Mouse (Mus musculus) heart, adult 11 months (tissue): Measurements from ENCODE around the gene Fastk.
"Not testable (repeated sequence)": the region's sequence is repeated elsewhere in the genome, so short reads cannot be mapped to it uniquely, and the experiment has no call there.

Experiments
- DNase-seq: peaks from one replicate; pipeline ENCODE4 v3.0.0; 2022

Gene Fastk

DNA sequence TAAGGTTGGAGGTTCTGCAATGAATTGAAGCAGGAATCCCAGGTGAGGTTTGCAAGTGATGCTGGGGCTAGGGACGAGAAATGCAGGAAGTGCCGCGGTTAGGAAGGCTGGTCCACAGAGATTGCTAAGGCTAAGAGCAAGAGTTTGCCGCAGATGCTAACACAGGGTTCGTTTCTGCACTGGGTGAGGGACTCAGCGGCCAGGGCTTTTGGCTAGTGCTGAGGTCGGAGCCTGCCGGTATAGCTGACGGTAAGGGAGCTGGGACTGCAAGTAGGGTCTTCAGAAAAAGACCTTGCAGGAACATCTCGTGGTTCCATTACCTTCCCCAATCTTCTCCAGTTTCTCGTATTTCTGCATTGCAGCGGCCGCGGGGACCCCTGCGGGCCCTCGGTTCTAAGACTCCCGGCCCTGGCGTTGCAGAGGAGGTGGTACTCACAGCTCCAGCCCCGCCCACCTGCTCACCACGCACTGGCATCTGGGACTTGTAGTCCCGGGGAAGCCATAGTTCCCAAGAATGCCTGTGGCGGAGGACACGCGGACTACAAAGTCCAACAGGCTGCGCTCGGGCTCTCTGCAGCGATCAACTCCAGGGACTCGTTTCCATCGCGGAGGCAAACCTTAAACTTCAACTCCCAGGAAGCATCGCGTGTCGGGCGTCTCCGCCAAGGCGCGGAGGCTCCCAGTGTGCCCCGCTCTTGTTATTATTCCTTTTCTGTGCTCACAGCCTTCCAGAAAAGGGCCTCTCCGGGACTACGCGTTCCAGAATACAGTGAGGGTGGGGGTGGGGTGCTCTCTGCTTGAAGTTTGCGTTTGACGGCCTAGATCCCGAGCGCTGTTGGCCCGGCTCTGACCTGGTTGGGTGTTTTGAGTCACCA lies 21.7 kb downstream of the Fastk start, which contains the start of the genes Cdk5 and Slc4a2:
Gene Cdk5, minus strand, starts transcription at position 402 of the 875 bp plus-strand sequence.
Gene Slc4a2, plus strand, starts transcription at position 709 of the 875 bp plus-strand sequence.
- DNase-seq = peak; percentile 100

DNA sequence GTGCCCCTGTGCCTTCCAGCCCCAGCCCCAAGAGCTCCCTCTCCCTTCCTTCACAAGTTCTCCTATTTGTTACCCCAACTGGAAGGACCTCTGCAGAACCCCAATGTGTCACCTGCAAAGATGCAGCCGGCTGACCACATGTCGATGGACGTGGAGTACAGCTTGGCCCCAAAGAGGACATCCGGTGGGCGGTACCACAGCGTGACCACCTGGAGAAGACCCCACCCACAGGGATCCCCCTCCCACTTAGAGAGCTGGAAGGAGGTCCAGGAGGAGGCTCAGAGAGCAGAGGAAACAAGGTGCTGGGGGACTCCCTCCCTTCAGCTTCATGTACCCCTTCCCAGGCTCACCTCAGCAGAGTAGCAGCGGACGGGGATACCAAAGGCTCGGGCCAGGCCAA lies 24.7 kb downstream of the Fastk start:
- peak; percentile 91 for DNase-seq

DNA sequence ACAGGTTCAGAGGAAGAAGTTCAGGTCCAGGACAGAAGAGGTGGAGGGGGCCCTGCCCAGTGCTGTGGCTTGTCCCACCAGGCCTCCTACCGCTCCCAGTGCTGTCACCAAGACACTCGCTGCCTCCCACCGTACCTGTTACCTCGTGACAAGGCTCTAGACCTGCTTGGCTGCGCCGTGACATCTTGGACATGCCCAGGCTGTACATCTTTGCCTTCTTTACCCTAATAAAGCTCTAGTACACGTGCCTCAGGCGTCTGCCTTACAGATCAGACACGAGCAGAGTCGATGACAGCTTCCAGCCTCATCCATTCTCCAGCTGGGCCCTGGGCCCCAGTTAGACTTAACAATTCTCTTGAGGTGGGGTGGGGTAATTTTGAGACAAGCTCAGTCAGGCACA lies 27.5 kb downstream of the Fastk start:
- peak; percentile 90 for DNase-seq

DNA sequence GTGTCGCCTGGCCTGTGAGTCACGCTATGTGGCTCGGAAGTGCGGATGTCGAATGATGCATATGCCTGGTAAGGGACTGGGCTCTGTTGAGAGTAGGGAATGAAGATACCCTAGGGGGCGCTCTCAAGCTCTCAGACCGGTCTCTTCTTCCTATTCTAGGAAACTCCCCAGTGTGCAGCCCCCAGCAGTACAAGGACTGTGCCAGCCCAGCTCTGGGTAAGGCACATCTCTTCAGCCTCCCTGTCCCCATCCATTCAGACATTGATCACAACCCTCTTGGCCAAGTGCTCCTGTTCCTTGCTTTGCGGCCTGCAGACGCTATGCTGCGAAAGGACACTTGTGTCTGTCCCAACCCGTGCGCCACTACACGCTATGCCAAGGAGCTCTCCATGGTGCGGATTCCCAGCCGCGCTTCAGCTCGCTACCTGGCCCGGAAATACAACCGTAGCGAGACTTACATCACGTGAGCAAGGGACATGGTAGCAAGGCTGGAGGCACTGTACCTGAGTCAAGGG lies 28.8 kb downstream of the Fastk start:
- peak; percentile 96 for DNase-seq

DNA sequence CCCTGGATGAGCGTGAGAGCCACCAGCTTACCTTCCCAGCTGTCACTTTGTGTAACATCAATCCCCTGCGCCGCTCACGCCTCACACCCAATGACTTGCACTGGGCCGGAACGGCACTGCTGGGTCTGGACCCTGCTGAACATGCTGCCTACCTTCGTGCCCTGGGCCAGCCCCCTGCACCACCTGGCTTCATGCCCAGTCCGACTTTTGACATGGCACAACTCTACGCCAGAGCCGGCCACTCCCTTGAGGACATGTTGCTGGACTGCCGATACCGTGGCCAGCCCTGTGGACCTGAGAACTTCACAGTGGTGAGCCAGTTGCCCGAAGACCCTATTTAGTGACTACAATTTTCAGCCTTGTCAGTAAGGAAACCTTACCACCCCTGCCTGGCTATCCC lies 31.1 kb downstream of the Fastk start:
- peak; percentile 90 for DNase-seq

DNA sequence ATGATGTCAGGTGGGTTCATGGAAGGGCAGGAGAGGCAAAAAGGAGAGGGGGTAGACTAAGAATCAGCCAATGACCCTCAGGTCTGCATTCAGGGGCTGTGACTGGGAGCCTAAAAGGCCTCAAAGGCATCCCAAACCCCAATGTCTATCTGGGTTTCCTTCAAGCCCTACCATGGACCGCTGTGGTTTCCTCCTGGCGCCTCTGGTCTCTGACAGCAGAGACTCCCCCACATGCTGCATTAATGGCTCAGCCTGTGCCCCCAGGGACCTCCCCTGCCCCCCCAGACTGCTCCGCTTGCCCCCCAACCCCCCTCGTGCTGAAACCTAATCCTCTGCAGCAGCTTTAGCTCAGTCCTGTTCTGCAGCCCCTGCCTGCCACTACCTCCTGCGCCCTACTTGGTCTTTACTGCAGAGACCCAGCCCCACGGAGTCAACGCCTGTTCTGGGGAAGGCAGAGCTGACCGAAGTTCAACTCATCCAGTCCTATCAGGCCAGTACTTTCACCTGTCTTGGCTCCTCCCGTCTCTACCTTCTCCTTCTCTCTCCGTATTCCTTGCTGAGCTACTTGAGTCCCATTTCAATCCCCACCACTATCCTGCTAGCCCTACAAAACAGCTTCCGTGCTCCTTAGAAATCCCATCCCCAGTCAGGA lies 31.9 kb downstream of the Fastk start, which contains the start of gene Asic3:
Gene Asic3, plus strand, starts transcription at position 351 of the 652 bp plus-strand sequence.
- no peak for DNase-seq

DNA sequence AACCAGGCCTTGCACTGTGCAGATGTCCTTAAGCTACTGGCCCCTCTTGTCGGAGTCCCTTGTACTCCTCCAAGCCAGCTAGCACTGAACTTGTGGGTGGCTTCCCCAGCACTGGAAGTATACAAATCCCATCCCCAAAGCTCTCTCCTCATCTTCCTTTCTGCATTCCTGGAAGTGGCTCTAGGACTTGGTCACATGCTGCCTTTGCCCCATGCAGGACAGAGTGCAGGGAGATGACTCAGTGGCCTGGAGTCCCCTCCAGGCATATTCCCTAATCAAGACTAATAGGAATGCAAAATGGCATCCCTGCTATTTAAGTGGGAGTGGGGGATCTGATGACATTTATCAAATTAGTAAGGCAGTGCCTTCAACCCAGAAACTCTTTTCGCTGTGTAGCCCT lies 33.0 kb downstream of the Fastk start:
- no peak for DNase-seq

DNA sequence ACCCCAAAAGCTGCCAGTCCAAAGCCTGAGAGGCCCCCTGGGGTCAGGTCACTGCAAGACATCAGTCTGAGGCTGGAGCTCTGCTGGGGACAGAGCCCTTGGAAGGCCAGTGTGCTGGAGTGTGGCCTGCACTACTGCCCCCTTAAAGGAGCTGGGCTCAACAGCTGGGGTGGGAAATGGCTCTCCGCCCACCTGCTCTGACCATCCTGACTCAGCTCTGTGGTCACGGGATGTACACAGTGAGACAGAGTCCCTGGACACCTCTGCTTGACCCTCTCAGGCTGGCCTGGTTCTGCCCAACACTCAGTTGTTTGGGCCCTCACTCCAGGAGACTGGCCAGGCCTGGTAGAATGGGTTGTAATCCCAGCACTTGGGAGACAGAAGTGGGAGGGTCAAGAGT lies 35.6 kb downstream of the Fastk start:
- no peak for DNase-seq

DNA sequence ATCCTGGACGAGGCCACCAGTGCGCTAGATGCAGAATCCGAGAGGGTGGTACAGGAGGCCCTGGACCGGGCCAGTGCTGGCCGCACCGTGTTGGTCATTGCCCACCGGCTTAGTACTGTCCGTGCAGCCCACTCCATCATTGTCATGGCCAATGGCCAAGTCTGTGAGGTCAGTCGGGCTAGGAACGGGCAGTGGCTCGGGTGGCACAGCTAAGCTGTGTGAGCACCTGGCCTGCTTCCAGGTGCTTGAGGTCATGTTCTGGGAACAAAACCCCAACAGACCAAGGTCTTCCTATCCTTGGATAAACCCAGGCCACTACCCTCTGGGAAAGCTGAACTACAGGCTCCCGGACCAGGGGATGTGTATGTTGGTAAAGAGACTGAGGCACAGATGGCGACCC lies 36.4 kb downstream of the Fastk start:
- DNase-seq = peak; percentile 92

DNA sequence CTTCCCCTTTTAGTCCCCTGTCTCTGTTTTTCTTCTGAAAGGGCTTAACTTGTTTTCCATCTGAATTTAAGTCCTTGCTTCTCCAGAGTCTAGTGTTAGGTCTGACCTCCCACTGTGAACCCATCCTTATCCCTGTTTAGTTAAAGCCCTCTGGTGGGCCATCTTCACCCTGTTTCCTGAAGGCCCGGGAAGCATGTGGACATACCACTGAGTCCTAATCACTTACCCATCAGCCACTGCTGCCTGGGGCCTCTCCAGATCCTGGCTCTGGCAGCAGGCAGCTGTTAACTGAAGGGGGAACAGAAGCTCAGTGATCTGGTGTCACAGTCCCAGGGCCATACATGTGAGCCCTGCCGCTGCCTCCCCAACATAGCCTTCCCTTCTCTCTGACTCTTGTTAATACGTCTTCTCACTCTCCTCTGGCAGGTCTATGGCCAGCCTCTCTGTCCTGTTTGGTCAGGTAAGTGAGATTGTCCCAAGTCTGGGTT lies 39.7 kb downstream of the Fastk start:
- no peak for DNase-seq

DNA sequence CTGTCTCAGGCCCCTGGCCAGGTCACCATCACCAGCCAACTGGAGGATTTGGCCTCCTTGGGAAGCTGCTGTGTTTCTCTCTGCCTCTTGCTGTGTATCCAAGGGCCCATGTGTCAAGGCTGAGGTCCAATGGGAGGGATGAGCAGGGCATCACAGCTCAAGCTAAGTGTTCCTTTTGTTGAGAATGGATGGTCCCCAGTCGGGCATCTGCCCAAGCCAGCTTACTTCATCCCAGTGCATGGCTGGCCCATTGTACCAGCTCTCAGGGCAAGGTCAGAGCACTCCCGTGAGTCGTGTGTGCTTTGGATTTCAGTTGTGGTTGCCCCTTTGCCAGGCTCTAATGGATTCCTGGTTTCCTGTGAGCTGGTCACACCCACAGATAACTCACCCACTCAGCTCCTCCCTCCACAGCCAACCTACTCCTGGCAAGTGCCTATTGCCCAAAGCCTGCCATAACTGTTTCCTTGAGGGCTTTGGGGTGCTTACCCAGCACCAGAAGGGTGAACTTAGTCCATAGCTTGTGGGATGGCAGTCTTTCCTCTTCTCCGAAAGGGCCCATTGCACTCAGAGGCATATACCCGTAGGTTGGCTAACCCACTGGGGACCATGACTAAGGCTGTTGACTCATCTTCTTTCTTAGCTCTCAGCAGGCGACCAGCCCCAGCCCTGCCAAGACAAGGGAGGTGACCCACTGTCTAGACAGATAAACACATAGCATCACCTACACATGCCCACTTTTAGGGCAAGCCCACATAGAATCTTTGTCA lies 40.3 kb downstream of the Fastk start:
- no peak for DNase-seq

DNA sequence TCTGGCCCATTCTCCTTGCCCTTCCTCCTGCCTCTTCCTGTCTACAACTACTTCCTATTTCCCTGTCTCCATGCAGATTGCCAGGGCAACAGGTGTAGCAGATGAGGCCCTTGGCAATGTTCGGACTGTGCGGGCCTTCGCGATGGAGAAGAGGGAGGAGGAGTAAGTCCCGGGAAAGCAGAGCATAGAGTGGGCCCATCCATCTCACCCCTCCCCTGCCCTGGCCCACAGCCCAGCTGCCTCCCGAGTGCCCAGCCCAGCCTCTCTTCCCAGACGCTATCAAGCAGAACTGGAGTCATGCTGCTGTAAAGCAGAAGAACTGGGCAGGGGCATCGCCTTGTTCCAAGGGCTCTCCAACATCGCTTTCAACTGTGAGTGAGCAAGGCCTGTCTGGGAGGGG lies 43.1 kb downstream of the Fastk start:
- DNase-seq = no peak

DNA sequence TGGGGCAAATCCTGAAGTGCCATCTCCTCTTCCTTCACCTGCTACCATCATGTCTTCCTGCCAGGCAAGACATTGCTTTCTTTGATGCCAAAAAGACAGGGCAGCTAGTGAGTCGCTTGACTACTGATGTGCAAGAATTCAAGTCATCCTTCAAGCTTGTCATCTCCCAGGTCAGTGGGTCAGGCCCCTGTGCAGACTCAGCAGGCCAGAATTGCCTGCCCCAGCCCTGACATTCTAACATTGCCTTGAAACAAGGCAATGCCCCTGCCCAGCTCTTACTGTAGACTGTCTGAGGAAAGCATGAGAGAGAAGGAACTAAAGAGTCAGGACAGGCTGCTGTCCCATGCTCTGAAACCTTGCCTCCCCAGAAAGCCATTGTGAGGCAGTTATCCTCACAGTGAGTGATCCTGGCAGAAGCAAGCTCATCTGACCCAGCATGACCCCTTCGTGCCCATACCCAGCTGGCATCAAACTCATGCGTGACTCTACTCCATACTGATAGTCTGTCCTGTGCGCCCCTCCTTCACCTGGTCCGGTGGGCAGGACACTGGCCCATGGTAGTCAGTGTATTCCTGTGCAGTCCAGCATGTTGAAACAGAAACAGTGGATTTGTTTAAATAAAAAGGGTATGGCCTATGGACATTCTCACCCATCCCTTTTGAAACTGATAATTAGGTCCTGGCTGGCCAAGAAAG lies 44.0 kb downstream of the Fastk start:
- DNase-seq = peak; percentile 91

DNA sequence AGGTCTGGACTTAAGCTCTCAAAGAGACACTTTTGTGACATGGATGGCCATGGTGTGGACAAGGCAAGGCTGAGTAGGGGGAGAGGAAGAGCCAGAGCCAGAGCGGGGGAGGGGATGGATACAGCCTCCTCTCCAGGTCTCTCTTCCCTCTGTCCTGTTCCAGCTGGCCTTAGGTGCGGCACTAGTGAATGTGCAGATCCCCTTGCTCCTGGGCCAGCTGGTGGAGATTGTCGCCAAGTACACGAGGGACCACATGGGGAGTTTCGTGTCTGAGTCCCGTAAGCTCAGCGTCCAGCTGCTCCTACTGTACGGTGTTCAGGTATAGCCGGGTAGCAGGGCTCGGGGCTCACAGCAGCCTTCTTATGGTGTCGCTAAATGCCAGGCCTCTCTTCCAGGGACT lies 44.7 kb downstream of the Fastk start:
- peak; percentile 90 for DNase-seq

DNA sequence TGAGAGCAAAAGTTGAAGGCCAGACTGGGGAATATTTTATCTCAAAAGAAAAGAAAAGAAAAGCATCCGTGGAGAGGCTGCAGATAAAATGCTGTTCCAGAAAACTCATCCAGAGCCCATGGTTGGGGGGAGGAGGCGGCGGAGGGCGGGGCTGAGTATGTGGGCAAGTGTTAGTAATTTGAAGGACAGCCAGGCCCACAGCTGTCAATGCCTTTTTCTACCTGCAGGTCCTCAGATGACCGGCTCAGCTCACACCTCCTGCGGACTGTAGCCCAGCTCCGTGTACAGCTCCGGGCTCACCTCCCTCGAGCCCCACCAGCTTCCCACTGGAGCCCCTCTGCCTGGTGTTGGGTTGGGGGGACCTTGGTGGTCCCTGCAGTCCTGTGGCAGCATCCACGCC lies 45.4 kb downstream of the Fastk start:
- DNase-seq = no peak

DNA sequence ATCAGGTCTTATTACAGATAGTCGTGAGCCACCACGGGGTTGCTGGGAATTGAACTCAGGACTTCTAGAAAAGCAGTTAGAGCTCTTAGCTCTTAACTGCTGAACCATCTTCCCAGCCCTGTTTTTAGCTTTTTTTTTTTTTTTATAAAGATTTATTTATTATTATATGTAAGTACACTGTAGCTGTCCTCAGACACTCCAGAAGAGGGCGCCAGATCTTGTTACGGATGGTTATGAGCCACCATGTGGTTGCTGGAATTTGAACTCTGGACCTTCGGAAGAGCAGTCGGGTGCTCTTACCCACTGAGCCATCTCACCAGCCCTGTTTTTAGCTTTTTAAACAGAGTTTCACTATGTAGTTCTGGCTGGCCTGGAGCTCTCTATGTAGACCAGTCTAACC lies 48.8 kb downstream of the Fastk start:
- DNase-seq = not testable (repeated sequence)

DNA sequence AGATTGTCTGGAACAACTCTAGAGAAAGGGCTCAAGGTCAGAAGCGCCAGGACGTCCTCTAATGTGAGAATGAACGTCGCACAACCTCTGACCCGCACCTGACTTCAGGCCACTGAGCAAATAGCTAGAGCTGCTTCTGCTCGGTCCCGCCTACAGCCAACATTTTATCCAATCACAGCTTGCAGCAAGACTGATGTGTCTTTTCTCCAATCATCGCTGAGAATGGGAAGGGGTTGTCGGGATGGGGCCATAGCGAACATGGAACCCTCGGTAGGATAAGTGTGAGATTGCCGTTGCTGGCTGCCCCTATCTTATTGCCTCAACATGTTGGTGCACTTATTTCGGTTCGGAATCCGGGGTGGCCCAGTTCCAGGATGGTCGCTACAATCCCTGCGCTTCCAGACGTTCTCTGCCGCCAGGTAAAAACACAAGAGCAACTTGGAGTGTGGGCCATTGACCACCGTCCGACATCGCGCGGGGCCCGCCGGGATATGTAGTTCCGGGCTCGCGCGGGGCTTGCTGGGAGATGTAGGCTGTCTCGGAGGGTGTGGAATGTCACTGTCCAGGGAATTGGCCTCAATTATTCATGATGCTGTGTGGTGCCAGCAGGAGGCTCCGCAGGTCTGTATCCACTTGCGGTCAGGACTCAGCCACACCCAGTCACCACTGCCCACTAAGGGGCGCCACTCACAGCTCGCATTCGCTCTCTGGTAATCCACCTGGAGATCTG lies 50.8 kb downstream of the Fastk start:
- peak; percentile 100 for DNase-seq

DNA sequence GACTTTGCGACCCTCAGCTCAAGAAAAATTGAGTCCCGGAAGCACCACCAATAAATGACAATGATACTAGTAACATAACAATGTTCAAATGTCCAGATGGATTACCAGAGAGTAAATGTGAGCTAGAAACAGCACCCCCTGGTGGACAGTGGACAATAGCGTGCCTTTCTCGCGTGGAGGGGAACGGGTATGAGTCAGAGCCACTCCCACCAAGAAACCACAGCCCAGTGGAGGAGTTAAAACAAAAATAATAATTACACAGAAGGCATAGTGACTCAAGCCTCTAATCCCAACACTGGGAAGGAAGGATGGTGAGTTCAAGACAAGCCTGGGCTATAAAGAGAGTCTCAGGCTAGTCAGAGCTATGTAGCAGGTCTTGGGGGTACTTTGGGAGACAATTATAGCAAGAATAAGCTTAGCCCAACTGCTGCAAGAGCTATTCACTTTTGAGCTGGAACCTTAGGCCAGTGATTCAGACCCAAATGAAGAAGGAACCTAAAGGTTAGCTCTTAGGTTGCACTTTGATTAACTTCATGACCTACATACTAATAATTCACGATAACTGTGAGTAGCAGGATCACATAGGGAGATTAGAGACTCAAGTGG lies 51.6 kb downstream of the Fastk start, which contains the start of gene Abcb8:
Gene Abcb8, plus strand, starts transcription at position 272 of the 606 bp plus-strand sequence.
- DNase-seq = peak; percentile 98

DNA sequence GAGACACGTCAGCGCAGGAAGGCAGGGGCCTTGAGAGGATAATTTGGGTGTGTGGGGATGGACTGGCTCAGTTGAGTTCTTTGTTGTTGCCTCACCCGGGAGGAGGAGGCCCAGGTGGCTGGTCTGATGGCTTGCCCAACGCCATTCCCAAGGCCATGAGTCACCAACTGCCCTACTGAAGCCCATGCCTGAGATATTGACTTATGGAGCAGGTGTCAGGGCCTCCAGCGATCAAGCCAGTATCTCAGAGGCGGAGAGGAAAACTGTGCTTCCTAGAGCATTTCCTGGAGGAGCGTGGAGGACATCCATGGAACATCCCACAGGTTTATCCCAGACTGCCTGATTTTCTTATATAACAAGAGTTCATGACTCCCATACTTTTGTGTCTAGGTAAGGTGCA lies 52.4 kb downstream of the Fastk start:
- peak; percentile 94 for DNase-seq

DNA sequence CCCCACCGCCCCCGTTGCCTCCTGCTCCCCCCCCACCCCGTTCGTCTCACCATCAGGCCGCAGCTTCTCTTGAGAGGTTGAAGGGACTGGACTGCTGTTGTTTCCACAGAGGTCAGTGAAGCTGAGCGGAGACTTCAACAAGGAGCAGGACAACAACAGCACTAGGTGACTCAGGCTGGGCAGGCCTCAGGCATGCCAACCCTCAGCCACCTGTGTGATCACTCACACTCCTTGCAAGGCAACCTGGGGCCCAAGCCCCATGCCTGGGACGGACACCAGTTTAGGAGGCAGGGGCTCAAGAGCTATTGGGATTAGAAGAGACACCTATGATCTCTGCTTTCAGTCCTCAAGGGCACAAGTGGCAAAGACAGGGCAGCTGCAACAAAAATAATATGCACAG lies 53.2 kb downstream of the Fastk start, which contains the start of gene Atg9b:
Gene Atg9b, minus strand, starts transcription at position 280 of the 400 bp plus-strand sequence.
- DNase-seq = no peak

DNA sequence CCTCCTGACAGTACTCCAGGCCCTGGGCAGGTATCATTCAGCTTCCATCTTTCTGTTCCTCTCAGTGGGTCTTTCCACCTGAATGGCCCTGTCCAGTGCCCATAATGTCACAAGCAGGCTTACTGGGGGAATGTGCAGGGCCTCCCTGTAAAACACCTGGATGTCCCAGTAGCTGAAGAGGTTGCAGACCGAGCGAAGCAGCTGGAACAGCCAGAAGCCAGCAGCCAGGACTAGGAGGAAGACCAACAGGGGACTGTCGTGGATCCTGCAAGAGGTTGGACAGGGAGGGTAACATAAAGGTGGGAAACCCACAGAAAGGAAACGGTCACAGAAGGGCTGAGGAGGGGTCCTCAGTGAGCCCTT lies 55.4 kb downstream of the Fastk start:
- DNase-seq = peak; percentile 92
